In genomic region chrX:139358361-139358760, GRCm38 (mm10) we compare ENCODE assay signal across 28 mouse cellular contexts. TPM values are rescaled to one million over a fixed set of nuclear protein-coding genes. Genes with fewer than 3 reads are reported as not detected.
DNase-seq lines count a peak whose midpoint lies in the region; ATAC-seq and TF ChIP-seq lines count a peak whose summit lies in the region.
"Had no signal": no experiment of that assay in that cellular context is flagged by ENCODE, and none has a peak within 500 bp of the region (broad histone marks: within the 10 kb centered on the region; RNA-seq: fewer than 3 reads in every experiment).

No protein-coding gene starts in this region.

- TF ChIP-seq CTCF in lung, embryonic 14.5 days (IDR thresholded peaks at IDR 0.05; ENCODE audit: low read depth), result no peak
- TF ChIP-seq CTCF in lung, adult 2 months (IDR thresholded peaks at IDR 0.05; ENCODE audit: insufficient read depth, low read length), result no peak
- no peak for TF ChIP-seq CTCF in lung, postnatal 0 days (IDR thresholded peaks at IDR 0.05)

- ATAC-seq in lung, embryonic 14.5 days (ENCODE audit: insufficient read depth), result no peak
- ATAC-seq in lung, embryonic 16.5 days (ENCODE audit: low read depth), result no peak
- no peak for ATAC-seq in lung, postnatal 0 days
- no peak for ATAC-seq in forebrain, embryonic 12.5 days (ENCODE audit: low FRiP score)
- ATAC-seq: CD4-positive, CD25-positive, alpha-beta regulatory T cell, adult 4 months; forebrain, embryonic 14.5 days; forebrain, embryonic 16.5 days had no signal

- no peak for TF ChIP-seq EP300 in lung, postnatal 0 days (IDR thresholded peaks at IDR 0.05)

- no peak overlapping the region for H3K4me3 ChIP-seq in lung, embryonic 14.5 days (ENCODE audit: low read depth, low read length)
- no peak overlapping the region for H3K4me3 ChIP-seq in lung, adult 2 months (replicated peaks; ENCODE audit: extremely low read depth, low read depth, low read length)
- no peak overlapping the region for H3K4me3 ChIP-seq in lung, embryonic 16.5 days (ENCODE audit: low read length)
- H3K4me3 ChIP-seq in lung, postnatal 0 days (ENCODE audit: low read depth, low read length), result no peak overlapping the region
- H3K4me3 ChIP-seq in ES-E14 (ENCODE audit: insufficient read depth in 1 of 2, low read depth in 1 of 2, low read length in 2 of 2, poor library complexity in 1 of 2, severe bottlenecking in 1 of 2), result peak overlapping the region; percentile 46 to 77; a peak in 3 of 4 replicates
- no peak overlapping the region for H3K4me3 ChIP-seq in forebrain, embryonic 12.5 days (replicated peaks)
- H3K4me3 ChIP-seq: embryonic facial prominence, embryonic 12.5 days had no signal

- H3K4me1 ChIP-seq in lung, embryonic 14.5 days (ENCODE audit: insufficient read depth), result no peaks in the 10 kb centered on the region
- no peaks in the 10 kb centered on the region for H3K4me1 ChIP-seq in lung, adult 2 months (ENCODE audit: control insufficient read depth, insufficient read depth, low read length)
- H3K4me1 ChIP-seq in lung, embryonic 16.5 days (replicated peaks; ENCODE audit: control insufficient read depth, insufficient read depth, low read length), result no peaks in the 10 kb centered on the region
- H3K4me1 ChIP-seq in lung, postnatal 0 days (ENCODE audit: insufficient read depth, low read depth, low read length), result no peaks in the 10 kb centered on the region
- H3K4me1 ChIP-seq in ES-E14 (ENCODE audit: control insufficient read depth in 2 of 2, insufficient read depth in 2 of 2, low read length in 2 of 2, poor library complexity in 1 of 2), result peaks cover 0 to 3% of the 10 kb centered on the region in 2 experiments; a peak in 1 of 4 replicates
- no peaks in the 10 kb centered on the region for H3K4me1 ChIP-seq in forebrain, embryonic 12.5 days
- H3K4me1 ChIP-seq: embryonic facial prominence, embryonic 12.5 days had no signal

- in situ Hi-C loops in ES-E14 (cut with MboI; ENCODE audit: low sequenced_read_pairs in 2 of 2, unreplicated experiment in 2 of 2), result no loop called here

- 65% methylated on average over 17 of the region's 18 CpGs for WGBS in lung, embryonic 14.5 days
- WGBS in lung, adult 2 months, result 69% methylated on average over 18 of the region's 18 CpGs
- WGBS in lung, embryonic 16.5 days, result 74% methylated on average over 15 of the region's 18 CpGs
- WGBS in lung, postnatal 0 days, result 70% methylated on average over 10 of the region's 18 CpGs
- 73% methylated on average over 18 of the region's 18 CpGs for WGBS in forebrain, embryonic 12.5 days

- no peaks in the 10 kb centered on the region for H3K36me3 ChIP-seq in lung, embryonic 14.5 days (ENCODE audit: insufficient read depth)
- H3K36me3 ChIP-seq in lung, embryonic 16.5 days (ENCODE audit: control insufficient read depth, insufficient read depth, low read length), result no peaks in the 10 kb centered on the region
- no peaks in the 10 kb centered on the region for H3K36me3 ChIP-seq in lung, postnatal 0 days (ENCODE audit: insufficient read depth, low read length)
- peaks cover under 1% of the 10 kb centered on the region; the same call in 1 of the 2 replicates for H3K36me3 ChIP-seq in ES-E14 (ENCODE audit: control insufficient read depth, insufficient read depth, low read length, poor library complexity, severe bottlenecking)
- H3K36me3 ChIP-seq in forebrain, embryonic 12.5 days (replicated peaks), result no peaks in the 10 kb centered on the region
- H3K36me3 ChIP-seq: embryonic facial prominence, embryonic 12.5 days had no signal

- TF ChIP-seq POLR2A in lung, adult 2 months (IDR thresholded peaks at IDR 0.05; ENCODE audit: borderline replicate concordance, extremely low read depth, low read depth, low read length), result no peak

- 0 out of 2 replicates have a peak overlapping the region, but pooled peaks have one; percentile 4 for H3K4me2 ChIP-seq in lung, embryonic 14.5 days
- H3K4me2 ChIP-seq in lung, embryonic 16.5 days (ENCODE audit: low read depth, low read length), result peak overlapping the region; percentile 18
- H3K4me2 ChIP-seq in lung, postnatal 0 days (replicated peaks; ENCODE audit: low read depth, low read length), result no peak overlapping the region
- no peak overlapping the region for H3K4me2 ChIP-seq in forebrain, embryonic 12.5 days
- H3K4me2 ChIP-seq: embryonic facial prominence, embryonic 12.5 days had no signal

- no peaks in the 10 kb centered on the region for H3K27me3 ChIP-seq in lung, embryonic 14.5 days (ENCODE audit: insufficient read depth, low read length)
- no peaks in the 10 kb centered on the region; the same call in none of the 2 replicates for H3K27me3 ChIP-seq in lung, embryonic 16.5 days (ENCODE audit: control insufficient read depth, insufficient read depth, low read depth, low read length)
- no peaks in the 10 kb centered on the region for H3K27me3 ChIP-seq in lung, postnatal 0 days (replicated peaks; ENCODE audit: insufficient read depth, low read length)
- H3K27me3 ChIP-seq in forebrain, embryonic 12.5 days, result 0 out of 2 replicates have a peak, but pooled peaks cover 5% of the 10 kb centered on the region
- H3K27me3 ChIP-seq: CH12.LX had no signal

- no peak overlapping the region for H3K9ac ChIP-seq in lung, embryonic 14.5 days
- no peak overlapping the region for H3K9ac ChIP-seq in lung, embryonic 16.5 days (ENCODE audit: low read length)
- no peak overlapping the region for H3K9ac ChIP-seq in lung, postnatal 0 days (replicated peaks; ENCODE audit: low read depth)
- peak overlapping the region; percentile 80 for H3K9ac ChIP-seq in ES-E14 (ENCODE audit: insufficient read depth, low read depth, low read length, poor library complexity, severe bottlenecking)
- no peak overlapping the region for H3K9ac ChIP-seq in forebrain, embryonic 12.5 days
- H3K9ac ChIP-seq: embryonic facial prominence, embryonic 12.5 days had no signal

- H3K27ac ChIP-seq in lung, embryonic 14.5 days (ENCODE audit: low read depth), result peak overlapping the region; percentile 30; the same call in 1 of the 2 replicates
- no peak overlapping the region; the same call in 1 of the 2 replicates for H3K27ac ChIP-seq in lung, embryonic 16.5 days (ENCODE audit: low read length)
- no peak overlapping the region for H3K27ac ChIP-seq in lung, postnatal 0 days (ENCODE audit: low read length)
- peak overlapping the region; percentile 100 for H3K27ac ChIP-seq in ES-E14 (ENCODE audit: insufficient read depth, low read depth, low read length, poor library complexity, severe bottlenecking)
- H3K27ac ChIP-seq in forebrain, embryonic 12.5 days, result no peak overlapping the region
- H3K27ac ChIP-seq: embryonic facial prominence, embryonic 12.5 days had no signal

- no peak for DNase-seq in lung, embryonic 14.5 days
- no peak for DNase-seq in lung, adult 2 months
- no peak for DNase-seq in lung, postnatal 0 days (ENCODE audit: low spot score)
- DNase-seq in ES-E14 (ENCODE audit: low read depth, low spot score) (no peak), ZHBTc4 (ENCODE audit: low read depth, low spot score) (peak; percentile 59)
- no peak for DNase-seq in layer of hippocampus, adult 9-11 months
- DNase-seq: adrenal gland, adult 2 months; adrenal gland, postnatal 10 days; adrenal gland, postnatal 25 days; B cell, adult 2 months; cerebellum, adult 11 months; cerebellum, adult 18-20 months; cerebellum, adult 8-10 months; cerebellum, adult 9-11 months; cerebellum, postnatal 14 days; cerebellum, postnatal 36 days; embryo, embryonic 11 days had no signal

- no peaks in the 10 kb centered on the region for H3K9me3 ChIP-seq in lung, embryonic 14.5 days (ENCODE audit: low read depth, low read length)
- no peaks in the 10 kb centered on the region for H3K9me3 ChIP-seq in lung, embryonic 16.5 days (ENCODE audit: control insufficient read depth, low read length)
- H3K9me3 ChIP-seq in lung, postnatal 0 days (ENCODE audit: low read length), result no peaks in the 10 kb centered on the region
- no peaks in the 10 kb centered on the region for H3K9me3 ChIP-seq in ES-E14 (ENCODE audit: control insufficient read depth, insufficient read depth, low read depth, low read length)
- H3K9me3 ChIP-seq in forebrain, embryonic 12.5 days, result no peaks in the 10 kb centered on the region
- H3K9me3 ChIP-seq: embryonic facial prominence, embryonic 12.5 days had no signal

TF ChIP-seq in ES-E14, 5 proteins besides CTCF, POLR2A, EP300 and RAD21:
- TF ChIP-seq ZC3H11A (IDR thresholded peaks at IDR 0.05; ENCODE audit: borderline replicate concordance, low read depth, low read length) (no peak), MAFK (IDR thresholded peaks at IDR 0.05; ENCODE audit: insufficient read depth, low read depth, low read length) (no peak), CHD2 (IDR thresholded peaks at IDR 0.05; ENCODE audit: low read depth, low read length) (no peak), ZNF384 (IDR thresholded peaks at IDR 0.05; ENCODE audit: low read depth, low read length) (no peak), HCFC1 (IDR thresholded peaks at IDR 0.05; ENCODE audit: borderline replicate concordance, insufficient read depth, low read length) (no peak)
TF ChIP-seq in ES-E14: peak in this region for 0.

RNA-seq across cellular contexts. Expression of gene Trap1a, which starts 24.9 kb away (rescaled TPM):
- polyA plus RNA-seq in lung, embryonic 14.5 days (2014; fragmentation: Nextera tagmentation; extraction: Ambion mirVana), result not detected in 2 replicates
- polyA plus RNA-seq in lung, adult 2 months (2012; rRNA removed), result not detected in 2 replicates
- not detected in 2 replicates for polyA plus RNA-seq in lung, embryonic 16.5 days (2015; fragmentation: Nextera tagmentation; extraction: Ambion mirVana)
- 0.13 TPM in 1 of 2 replicates, not detected in the other for polyA plus RNA-seq in lung, postnatal 0 days (2015; fragmentation: Nextera tagmentation; extraction: Ambion mirVana)
- total RNA-seq in ES-E14 (2012; rRNA removed), result 256 and 378 TPM in 2 replicates
- not detected in 2 replicates for polyA plus RNA-seq in forebrain, embryonic 12.5 days (2016; fragmentation: Nextera tagmentation; extraction: Ambion mirVana)
- total RNA-seq: adrenal gland, adult 2 months; adrenal gland, postnatal 10 days; adrenal gland, postnatal 25 days; adrenal gland, postnatal 4 days; CH12.LX; common myeloid progenitor, adult 5-6 weeks had no signal
- polyA plus RNA-seq: adrenal gland, adult 2 months; CD4-positive, CD25-positive, alpha-beta regulatory T cell, adult 4 months; embryonic facial prominence, embryonic 12.5 days; embryonic facial prominence, embryonic 14.5 days; forebrain, embryonic 11.5 days; forebrain, embryonic 14.5 days; forebrain, embryonic 16.5 days had no signal

Comparison
In these comparisons a context has a peak if more than half of its experiments do, and no peak if none do; other contexts are left out.
1. H3K27ac ChIP-seq: peak in lung, embryonic 14.5 days (single experiment) and ES-E14 (single experiment); none in lung, embryonic 16.5 days (single experiment), lung, postnatal 0 days (single experiment) and forebrain, embryonic 12.5 days (single experiment).
2. H3K4me2 ChIP-seq: peak in lung, embryonic 14.5 days (single experiment) and lung, embryonic 16.5 days (single experiment); none in lung, postnatal 0 days (single experiment) and forebrain, embryonic 12.5 days (single experiment).
3. H3K4me3 ChIP-seq: peak in ES-E14 (2 of 2); none in lung, embryonic 14.5 days (single experiment), lung, adult 2 months (single experiment), lung, embryonic 16.5 days (single experiment), lung, postnatal 0 days (single experiment) and forebrain, embryonic 12.5 days (single experiment).